Mouse (Mus musculus): ENCODE measurements around the gene Ywhah. TPM values are rescaled to one million over a fixed set of nuclear protein-coding genes. Genes with fewer than 3 reads are reported as not detected.

Ywhah gene
- polyA plus RNA-seq, 1 experiment: 17.6 TPM

- TF ChIP-seq TAL1 (IDR thresholded peaks at IDR 0.05; ENCODE audit: low read length): no peak
- no peak for TF ChIP-seq GATA1 (IDR thresholded peaks at IDR 0.05; ENCODE audit: low read length)
- Histone ChIP-seq H3K4me1 (ENCODE audit: control insufficient read depth) (no peaks in the 10 kb centered on the region), H3K36me3 (ENCODE audit: control insufficient read depth) (no peaks in the 10 kb centered on the region), H3K9me3 (ENCODE audit: control insufficient read depth, low read length) (no peaks in the 10 kb centered on the region), H3K27me3 (ENCODE audit: control insufficient read depth) (peaks cover 3% of the 10 kb centered on the region), H3K4me3 (replicated peaks) (no peak overlapping the region)
Measured at GRCm38 (mm10) chr5:32996560-32996959, 22.1 kb upstream of the Ywhah start.

- no peaks in the 10 kb centered on the region for H3K9me3 ChIP-seq (ENCODE audit: control insufficient read depth, low read length)
- TF ChIP-seq TAL1 (IDR thresholded peaks at IDR 0.05; ENCODE audit: low read length) (no peak), GATA1 (IDR thresholded peaks at IDR 0.05; ENCODE audit: low read length) (no peak)
- H3K4me3 ChIP-seq (replicated peaks): no peak overlapping the region
- H3K4me1 ChIP-seq (ENCODE audit: control insufficient read depth): no peaks in the 10 kb centered on the region
- H3K36me3 ChIP-seq (ENCODE audit: control insufficient read depth): no peaks in the 10 kb centered on the region
- H3K27me3 ChIP-seq (ENCODE audit: control insufficient read depth): peaks cover 3% of the 10 kb centered on the region
Measured at GRCm38 (mm10) chr5:32997686-32998085, 20.9 kb upstream of the Ywhah start.

- TF ChIP-seq GATA1 (IDR thresholded peaks at IDR 0.05; ENCODE audit: low read length) (no peak), TAL1 (IDR thresholded peaks at IDR 0.05; ENCODE audit: low read length) (no peak)
- Histone ChIP-seq H3K27me3 (ENCODE audit: control insufficient read depth) (peaks cover 3% of the 10 kb centered on the region), H3K36me3 (ENCODE audit: control insufficient read depth) (no peaks in the 10 kb centered on the region), H3K4me3 (replicated peaks) (no peak overlapping the region), H3K9me3 (ENCODE audit: control insufficient read depth, low read length) (no peaks in the 10 kb centered on the region), H3K4me1 (ENCODE audit: control insufficient read depth) (no peaks in the 10 kb centered on the region)
Measured at GRCm38 (mm10) chr5:32998783-32999182, 19.8 kb upstream of the Ywhah start.

GRCm38 (mm10) chr5:33001111-33001510 lies 17.5 kb upstream of the Ywhah start:
- no peaks in the 10 kb centered on the region for H3K4me1 ChIP-seq (ENCODE audit: control insufficient read depth)
- no peak for TF ChIP-seq GATA1 (IDR thresholded peaks at IDR 0.05; ENCODE audit: low read length)
- H3K36me3 ChIP-seq (ENCODE audit: control insufficient read depth): no peaks in the 10 kb centered on the region
- H3K4me3 ChIP-seq (replicated peaks): no peak overlapping the region
- H3K9me3 ChIP-seq (ENCODE audit: control insufficient read depth, low read length): no peaks in the 10 kb centered on the region
- peaks cover 3% of the 10 kb centered on the region for H3K27me3 ChIP-seq (ENCODE audit: control insufficient read depth)

GRCm38 (mm10) chr5:33002781-33003180 lies 15.8 kb upstream of the Ywhah start:
- H3K27me3 ChIP-seq (ENCODE audit: control insufficient read depth): peaks cover 9% of the 10 kb centered on the region
- TF ChIP-seq TAL1 (IDR thresholded peaks at IDR 0.05; ENCODE audit: low read length) (no peak), GATA1 (IDR thresholded peaks at IDR 0.05; ENCODE audit: low read length) (no peak)
- no peak overlapping the region for H3K4me3 ChIP-seq (replicated peaks)
- H3K4me1 ChIP-seq (ENCODE audit: control insufficient read depth): no peaks in the 10 kb centered on the region
- no peaks in the 10 kb centered on the region for H3K9me3 ChIP-seq (ENCODE audit: control insufficient read depth, low read length)
- H3K36me3 ChIP-seq (ENCODE audit: control insufficient read depth): no peaks in the 10 kb centered on the region

- Histone ChIP-seq H3K36me3 (ENCODE audit: control insufficient read depth) (no peaks in the 10 kb centered on the region), H3K27me3 (ENCODE audit: control insufficient read depth) (peaks cover 9% of the 10 kb centered on the region), H3K4me1 (ENCODE audit: control insufficient read depth) (no peaks in the 10 kb centered on the region), H3K4me3 (replicated peaks) (no peak overlapping the region), H3K9me3 (ENCODE audit: control insufficient read depth, low read length) (no peaks in the 10 kb centered on the region)
- TF ChIP-seq TAL1 (IDR thresholded peaks at IDR 0.05; ENCODE audit: low read length) (no peak), GATA1 (IDR thresholded peaks at IDR 0.05; ENCODE audit: low read length) (no peak)
Measured at GRCm38 (mm10) chr5:33003500-33003899, 15.1 kb upstream of the Ywhah start.

GRCm38 (mm10) chr5:33004110-33004509 lies 14.5 kb upstream of the Ywhah start:
- H3K4me3 ChIP-seq (replicated peaks): no peak overlapping the region
- H3K4me1 ChIP-seq (ENCODE audit: control insufficient read depth): no peaks in the 10 kb centered on the region
- no peaks in the 10 kb centered on the region for H3K9me3 ChIP-seq (ENCODE audit: control insufficient read depth, low read length)
- peaks cover 12% of the 10 kb centered on the region for H3K27me3 ChIP-seq (ENCODE audit: control insufficient read depth)
- no peak for TF ChIP-seq TAL1 (IDR thresholded peaks at IDR 0.05; ENCODE audit: low read length)
- TF ChIP-seq GATA1 (IDR thresholded peaks at IDR 0.05; ENCODE audit: low read length): no peak
- no peaks in the 10 kb centered on the region for H3K36me3 ChIP-seq (ENCODE audit: control insufficient read depth)

GRCm38 (mm10) chr5:33005442-33006145 lies 13.0 kb upstream of the Ywhah start:
- TF ChIP-seq GATA1 (IDR thresholded peaks at IDR 0.05; ENCODE audit: low read length) (no peak), TAL1 (IDR thresholded peaks at IDR 0.05; ENCODE audit: low read length) (no peak)
- peaks cover 8% of the 10 kb centered on the region for H3K27me3 ChIP-seq (ENCODE audit: control insufficient read depth)
- H3K4me1 ChIP-seq (ENCODE audit: control insufficient read depth): no peaks in the 10 kb centered on the region
- H3K9me3 ChIP-seq (ENCODE audit: control insufficient read depth, low read length): no peaks in the 10 kb centered on the region
- no peaks in the 10 kb centered on the region for H3K36me3 ChIP-seq (ENCODE audit: control insufficient read depth)
- H3K4me3 ChIP-seq (replicated peaks): no peak overlapping the region

GRCm38 (mm10) chr5:33006670-33007069 lies 11.9 kb upstream of the Ywhah start:
- no peak for TF ChIP-seq GATA1 (IDR thresholded peaks at IDR 0.05; ENCODE audit: low read length)
- no peak for TF ChIP-seq TAL1 (IDR thresholded peaks at IDR 0.05; ENCODE audit: low read length)
- Histone ChIP-seq H3K9me3 (ENCODE audit: control insufficient read depth, low read length) (no peaks in the 10 kb centered on the region), H3K4me1 (ENCODE audit: control insufficient read depth) (peaks cover under 1% of the 10 kb centered on the region; the same call in 1 of the 2 replicates), H3K36me3 (ENCODE audit: control insufficient read depth) (no peaks in the 10 kb centered on the region), H3K4me3 (replicated peaks) (no peak overlapping the region), H3K27me3 (ENCODE audit: control insufficient read depth) (peaks cover 16% of the 10 kb centered on the region)

- peaks cover 2% of the 10 kb centered on the region; the same call in 1 of the 2 replicates for H3K4me1 ChIP-seq (ENCODE audit: control insufficient read depth)
- no peaks in the 10 kb centered on the region for H3K36me3 ChIP-seq (ENCODE audit: control insufficient read depth)
- TF ChIP-seq TAL1 (IDR thresholded peaks at IDR 0.05; ENCODE audit: low read length): no peak
- no peak for TF ChIP-seq GATA1 (IDR thresholded peaks at IDR 0.05; ENCODE audit: low read length)
- peaks cover 18% of the 10 kb centered on the region for H3K27me3 ChIP-seq (ENCODE audit: control insufficient read depth)
- H3K4me3 ChIP-seq (replicated peaks): no peak overlapping the region
- no peaks in the 10 kb centered on the region for H3K9me3 ChIP-seq (ENCODE audit: control insufficient read depth, low read length)
Measured at GRCm38 (mm10) chr5:33007371-33007770, 11.2 kb upstream of the Ywhah start.

Data from erythroblast, embryonic 14.5 days (primary cell).